Mouse (Mus musculus) common myeloid progenitor, adult 5-6 weeks (primary cell): Measurements from ENCODE around the gene Tfb2m. TPM values are rescaled to one million over a fixed set of nuclear protein-coding genes. Genes with fewer than 3 reads are reported as not detected.

Experiments used
- ATAC-seq: replicated peaks from 2 replicates; pipeline ENCODE4 v1.8.0; 2016; ENCODE audit warnings: low read depth, mild to moderate bottlenecking, moderate TSS enrichment, inconsistent platforms; ENCODE audit not compliant: poor library complexity, severe bottlenecking
- total RNA-seq: library from RNA; stranded (forward); fragments of 200-1000, 187-1606 nt; gene quantifications from 2 replicates; pipeline ENCODE4 v1.2.3, GENCODE M21; 2017

Gene Tfb2m
- 41.3 and 101 TPM in 2 replicates for total RNA-seq

- ATAC-seq = peak; percentile 95
Measured at GRCm38 (mm10) chr1:179545768-179546550, at the start of gene Tfb2m, which contains the start of gene Cnst. TSS of gene Tfb2m (minus strand) at chr1:179546267. TSS of gene Cnst (plus strand) at chr1:179546370.

GRCm38 (mm10) chr1:179592972-179593371, 46.9 kb upstream of the Tfb2m start:
- ATAC-seq = 0 out of 2 replicates have a peak, but pooled peaks have one; percentile 36

- ATAC-seq = no peak
Measured at GRCm38 (mm10) chr1:179592143-179592542, 46.1 kb upstream of the Tfb2m start.

- ATAC-seq = no peak
Measured at GRCm38 (mm10) chr1:179591639-179592038, 45.6 kb upstream of the Tfb2m start.

GRCm38 (mm10) chr1:179588230-179588629, 42.2 kb upstream of the Tfb2m start:
- ATAC-seq = no peak

GRCm38 (mm10) chr1:179586430-179587095, 40.5 kb upstream of the Tfb2m start:
- ATAC-seq = no peak

- no peak for ATAC-seq
Measured at GRCm38 (mm10) chr1:179585646-179586045, 39.6 kb upstream of the Tfb2m start.

GRCm38 (mm10) chr1:179584220-179584619, 38.2 kb upstream of the Tfb2m start:
- no peak for ATAC-seq

- ATAC-seq = 0 out of 2 replicates have a peak, but pooled peaks have one; percentile 16
Measured at GRCm38 (mm10) chr1:179583090-179583489, 37.0 kb upstream of the Tfb2m start.

- ATAC-seq = peak; percentile 60
Measured at GRCm38 (mm10) chr1:179582021-179582433, 36.0 kb upstream of the Tfb2m start.

GRCm38 (mm10) chr1:179581422-179581821, 35.4 kb upstream of the Tfb2m start:
- no peak for ATAC-seq

- no peak for ATAC-seq
Measured at GRCm38 (mm10) chr1:179580200-179580599, 34.1 kb upstream of the Tfb2m start.

GRCm38 (mm10) chr1:179578625-179579024, 32.6 kb upstream of the Tfb2m start:
- ATAC-seq = no peak

- no peak for ATAC-seq
Measured at GRCm38 (mm10) chr1:179573650-179574206, 27.7 kb upstream of the Tfb2m start.

- no peak for ATAC-seq
Measured at GRCm38 (mm10) chr1:179571686-179572085, 25.6 kb upstream of the Tfb2m start.

GRCm38 (mm10) chr1:179570482-179570881, 24.4 kb upstream of the Tfb2m start:
- ATAC-seq = no peak

GRCm38 (mm10) chr1:179568690-179569398, 22.8 kb upstream of the Tfb2m start:
- ATAC-seq = no peak

- ATAC-seq = no peak
Measured at GRCm38 (mm10) chr1:179567558-179567957, 21.5 kb upstream of the Tfb2m start.

- no peak for ATAC-seq
Measured at GRCm38 (mm10) chr1:179563926-179564325, 17.9 kb upstream of the Tfb2m start.

GRCm38 (mm10) chr1:179563211-179563610, 17.1 kb upstream of the Tfb2m start:
- no peak for ATAC-seq
